Mouse (Mus musculus) intestine, embryonic 14.5 days (tissue): ENCODE measurements at regions not wholly inside any gene's neighbourhood (a gene's known extent, or its start where the extent isn't known, plus 50 kb on each side); places are given as distances from the start of the nearest gene placed in this dataset.
A peak's percentile ranks its signal among the peaks of the same experiment; 100 is the strongest.
"Not testable (repeated sequence)": the region's sequence is repeated elsewhere in the genome, so short reads cannot be mapped to it uniquely, and the experiment has no call there.

ENCODE experiments used
- ATAC-seq: fragments of 200-750 bp; cut with Nextera tagmentation; replicated peaks from 2 replicates; pipeline ENCODE4 v1.8.0; 2017; ENCODE audit warnings: low read depth, moderate number of reproducible peaks, moderate TSS enrichment, moderate library complexity; ENCODE audit not compliant: low FRiP score, low TSS enrichment
- DNase-seq: peaks from one replicate; pipeline ENCODE4 v3.0.0-alpha.2; 2018; ENCODE audit warnings: low spot score
- H3K27ac ChIP-seq: fragments of 300-500 bp; sonication (generic); 2 replicates; pipeline ENCODE4 v1.5.1; 2014; ENCODE audit warnings: low read depth, mild to moderate bottlenecking, control low read depth
- H3K27me3 ChIP-seq: fragments of 300-500 bp; sonication (generic); replicated peaks from 2 replicates; pipeline ENCODE4 v1.6.1; 2014; ENCODE audit warnings: low read length, control low read depth; ENCODE audit not compliant: control insufficient read depth, insufficient read depth
- H3K36me3 ChIP-seq: fragments of 300-500 bp; sonication (generic); 2 replicates; pipeline ENCODE4 v1.6.1; 2014; ENCODE audit warnings: low read length, control low read depth; ENCODE audit not compliant: control insufficient read depth, insufficient read depth
- H3K4me1 ChIP-seq: fragments of 300-500 bp; sonication (generic); replicated peaks from 2 replicates; pipeline ENCODE4 v1.6.1; 2014; ENCODE audit warnings: low read length, control low read depth, mixed read lengths; ENCODE audit not compliant: control insufficient read depth, insufficient read depth
- H3K4me2 ChIP-seq: fragments of 300-500 bp; sonication (generic); 2 replicates; pipeline ENCODE4 v1.6.1; 2014; ENCODE audit warnings: low read length
- H3K4me3 ChIP-seq: fragments of 300-500 bp; sonication (generic); 2 replicates; pipeline ENCODE4 v1.5.1; 2014; ENCODE audit warnings: low read depth, low read length, control low read depth, mixed read lengths
- H3K9ac ChIP-seq: fragments of 300-500 bp; sonication (generic); 2 replicates; pipeline ENCODE4 v1.6.1; 2014; ENCODE audit warnings: mild to moderate bottlenecking, low read length
- H3K9me3 ChIP-seq: fragments of 300-500 bp; sonication (generic); 2 replicates; pipeline ENCODE4 v1.6.1; 2016; ENCODE audit warnings: low read length, control low read depth; ENCODE audit not compliant: control insufficient read depth
- WGBS: fragments of 180-500 bp; shearing (Covaris S2); extraction: QIAGEN DNeasy Blood & Tissue Kit; methylation state at CpG from one replicate; pipeline ENCODE4 v1.1.7; 2014; 5-methylcytosine and 5-hydroxymethylcytosine counted together

DNA sequence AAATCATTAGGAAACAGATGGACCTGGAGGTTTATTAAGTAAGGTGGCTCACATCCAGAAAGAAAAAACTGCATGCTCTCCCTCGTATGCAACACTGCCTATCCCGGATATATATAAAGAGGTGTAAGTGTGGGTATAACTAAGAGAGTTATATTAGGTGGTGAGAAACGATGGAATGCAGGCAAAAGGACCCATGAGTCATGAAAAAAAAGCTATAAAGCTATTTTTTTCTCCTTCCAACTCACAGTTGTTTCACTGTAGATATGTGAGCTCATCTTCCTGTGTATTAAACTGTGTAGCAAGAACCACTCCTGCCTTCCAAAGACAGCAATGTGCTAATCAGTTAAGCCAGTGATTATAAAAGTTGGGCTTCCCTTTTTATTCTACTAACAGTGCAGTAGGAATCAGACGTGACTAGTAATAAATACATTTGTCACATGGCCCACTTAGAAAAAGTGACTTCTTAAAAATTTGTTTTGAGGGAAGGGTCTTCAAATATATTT lies 51.4 kb upstream of the Bdh1 start:
- H3K9me3 ChIP-seq, H3K4me2 ChIP-seq, ATAC-seq, H3K4me1 ChIP-seq, H3K27ac ChIP-seq, H3K4me3 ChIP-seq, DNase-seq, H3K27me3 ChIP-seq, H3K9ac ChIP-seq, H3K36me3 ChIP-seq: not testable (repeated sequence)
- 73% methylated on average over 4 of the region's 4 CpGs for WGBS

DNA sequence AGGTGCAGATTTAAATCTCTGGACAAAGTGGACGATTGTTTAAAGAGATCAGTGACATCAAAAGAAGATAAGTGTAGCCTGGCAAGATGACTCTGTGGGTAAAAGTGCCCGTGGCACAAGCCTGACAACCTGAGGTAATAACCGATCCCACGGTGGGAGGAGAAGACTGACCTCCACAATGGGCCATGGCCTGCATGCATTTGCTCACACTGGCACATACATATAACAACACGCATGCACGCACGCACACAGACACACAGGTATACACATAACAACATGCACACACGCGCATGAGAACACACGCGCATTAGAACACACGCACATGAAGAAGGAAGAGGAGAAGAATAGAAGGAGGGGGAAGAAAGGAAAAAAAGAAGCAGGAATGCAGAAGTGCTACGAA lies 52.2 kb upstream of the Bdh1 start:
- Histone ChIP-seq H3K4me1 (no peaks in the 10 kb centered on the region), H3K4me2 (no peak overlapping the region), H3K9me3 (no peaks in the 10 kb centered on the region), H3K4me3 (no peak overlapping the region), H3K9ac (no peak overlapping the region), H3K27ac (no peak overlapping the region), H3K27me3 (no peaks in the 10 kb centered on the region), H3K36me3 (no peaks in the 10 kb centered on the region)
- WGBS, result 94% methylated on average over 13 of the region's 13 CpGs
- no peak for ATAC-seq
- DNase-seq, result peak; percentile 31

DNA sequence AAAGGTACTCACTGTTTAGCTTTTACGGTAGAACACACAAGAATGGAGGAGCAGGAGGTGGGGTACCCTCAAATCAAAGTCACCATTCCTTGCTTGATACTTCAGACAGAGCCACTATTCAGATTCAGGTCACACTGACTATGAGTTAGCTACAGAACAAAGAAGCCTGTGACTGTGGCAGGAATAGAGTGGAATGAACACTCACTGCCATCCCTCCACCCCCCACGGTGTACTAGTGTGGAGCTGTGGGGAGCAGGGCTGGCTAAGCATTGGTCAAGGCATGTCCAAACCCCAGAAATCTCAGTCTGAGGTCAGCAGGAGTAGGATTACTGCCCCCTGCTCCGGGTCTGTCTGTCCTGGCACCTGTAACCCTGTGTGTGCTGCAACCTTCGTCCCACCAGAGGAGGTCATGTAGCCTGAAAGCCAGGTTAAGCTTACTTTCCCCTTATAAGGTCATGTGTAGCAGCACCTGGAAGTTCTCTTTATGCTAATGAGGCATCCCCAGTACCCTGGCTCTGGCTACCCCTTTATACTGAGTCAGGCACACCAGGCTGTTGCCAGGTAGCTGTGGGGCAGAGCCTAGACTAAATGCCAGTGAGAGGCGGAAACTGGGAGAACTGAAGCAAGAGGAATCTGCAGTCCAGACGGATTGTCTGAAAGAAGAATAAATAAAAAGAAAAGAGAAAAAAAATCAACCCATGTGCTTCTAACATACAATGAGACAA lies 53.1 kb upstream of the Apod start:
- Histone ChIP-seq H3K4me2 (no peak overlapping the region), H3K4me3 (no peak overlapping the region), H3K4me1 (no peaks in the 10 kb centered on the region), H3K9me3 (no peaks in the 10 kb centered on the region), H3K27me3 (no peaks in the 10 kb centered on the region), H3K9ac (no peak overlapping the region), H3K36me3 (no peaks in the 10 kb centered on the region), H3K27ac (no peak overlapping the region)
- WGBS, result 73% methylated on average over 6 of the region's 6 CpGs
- DNase-seq, result peak; percentile 34
- ATAC-seq, result no peak

DNA sequence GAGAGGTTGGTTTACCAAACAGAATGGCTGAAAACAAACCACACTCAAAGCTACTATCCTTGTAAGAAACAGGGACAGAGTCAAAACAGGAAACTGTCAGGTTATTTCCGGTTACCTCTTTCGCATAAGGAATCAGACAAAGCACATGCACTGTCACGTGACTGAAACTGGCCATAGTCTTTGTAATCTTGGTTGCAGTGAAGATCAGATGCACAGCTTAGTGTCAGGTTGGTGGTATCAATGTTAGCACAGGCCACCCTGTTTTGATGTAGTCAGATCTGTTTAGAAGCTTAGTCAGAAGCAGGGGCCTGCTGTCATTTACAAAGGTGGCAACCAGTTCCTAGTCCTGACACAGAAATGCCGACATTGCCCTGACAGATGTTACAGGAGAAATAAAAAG lies 51.4 kb upstream of the Apod start:
- Histone ChIP-seq H3K4me2 (no peak overlapping the region), H3K4me1 (no peaks in the 10 kb centered on the region), H3K27me3 (no peaks in the 10 kb centered on the region), H3K27ac (no peak overlapping the region), H3K9ac (no peak overlapping the region), H3K4me3 (no peak overlapping the region), H3K36me3 (no peaks in the 10 kb centered on the region), H3K9me3 (no peaks in the 10 kb centered on the region)
- ATAC-seq (no peak), DNase-seq (no peak)
- 90% methylated on average over 4 of the region's 4 CpGs for WGBS

DNA sequence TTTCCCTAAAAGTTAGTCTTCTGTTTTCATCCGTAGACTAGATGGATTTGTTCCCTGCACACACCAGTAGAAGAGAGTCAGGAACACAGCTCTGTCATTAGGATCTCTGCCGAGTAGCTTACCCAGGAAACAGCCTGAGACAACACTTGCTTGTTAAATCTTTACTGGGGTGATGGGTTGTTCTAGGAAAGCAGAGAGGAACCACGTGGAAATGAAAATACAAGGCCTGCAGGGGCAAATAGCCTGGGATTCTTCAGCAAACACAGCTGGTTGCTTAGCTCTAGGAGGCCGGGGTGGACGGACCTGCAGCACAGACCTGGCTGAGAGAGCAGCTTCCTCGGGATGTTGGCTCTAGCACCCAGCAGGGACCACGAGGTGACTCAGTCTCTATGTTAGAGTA lies 49.9 kb upstream of the Apod start:
- Histone ChIP-seq H3K4me1 (no peaks in the 10 kb centered on the region), H3K27ac (0 out of 2 replicates have a peak overlapping the region, but pooled peaks have one; percentile 3), H3K4me2 (no peak overlapping the region), H3K27me3 (no peaks in the 10 kb centered on the region), H3K9me3 (no peaks in the 10 kb centered on the region), H3K9ac (no peak overlapping the region), H3K36me3 (no peaks in the 10 kb centered on the region), H3K4me3 (no peak overlapping the region)
- no peak for DNase-seq
- ATAC-seq, result no peak; the same call in 1 of the 2 replicates
- WGBS, result 32% methylated on average over 7 of the region's 7 CpGs
